Mouse (Mus musculus): Measurements from ENCODE around the gene Coro6. TPM values are rescaled to one million over a fixed set of nuclear protein-coding genes. Genes with fewer than 3 reads are reported as not detected.

The Coro6 gene
- polyA plus RNA-seq, 1 experiment, result 0.02 TPM

DNA sequence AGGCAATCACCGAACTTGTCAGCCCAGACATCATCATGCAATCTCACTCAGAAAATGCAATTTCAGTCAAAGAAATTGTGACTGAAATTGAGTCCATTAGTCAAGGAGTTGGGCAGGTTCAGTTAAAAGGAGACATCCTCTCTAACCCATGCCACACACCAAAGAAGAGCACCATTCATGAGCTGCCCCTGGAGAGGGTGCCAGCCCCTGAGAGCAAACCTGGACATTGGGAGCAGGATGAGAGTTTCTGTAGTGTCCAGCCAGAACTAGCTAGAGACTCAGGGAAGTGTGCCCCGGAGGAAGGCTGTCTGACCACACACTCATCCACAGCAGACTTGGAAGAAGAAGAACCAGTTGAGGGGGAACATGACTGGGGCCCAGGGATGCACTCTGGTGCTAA is 8.8 kb upstream of the Coro6 start:
- TF ChIP-seq GATA1 (IDR thresholded peaks at IDR 0.05; ENCODE audit: low read length), result no peak

GRCm38 (mm10) chr11:77455770-77456510 is 6.3 kb upstream of the Coro6 start:
- TF ChIP-seq GATA1 (IDR thresholded peaks at IDR 0.05; ENCODE audit: low read length), result no peak

DNA sequence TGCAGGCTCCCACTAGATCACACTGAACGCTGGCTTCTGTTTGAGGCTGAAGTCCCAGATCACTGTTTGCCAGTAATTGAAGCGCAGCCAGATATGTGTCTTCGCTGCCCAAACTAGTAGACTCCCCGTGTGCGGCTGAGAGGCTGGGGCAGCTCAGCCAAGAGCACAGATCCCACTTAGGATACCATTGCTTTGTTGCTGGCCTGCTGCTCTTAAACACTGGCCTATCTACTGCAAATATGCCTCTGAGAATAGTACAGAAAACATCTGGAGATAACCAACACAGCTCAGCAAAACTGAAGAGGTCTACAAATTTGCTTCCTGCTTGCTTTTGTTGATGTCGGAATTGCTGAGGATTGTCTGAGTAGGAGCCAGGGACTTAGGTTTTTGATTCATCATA is 5.3 kb upstream of the Coro6 start:
- TF ChIP-seq GATA1 (IDR thresholded peaks at IDR 0.05; ENCODE audit: low read length), result no peak

DNA sequence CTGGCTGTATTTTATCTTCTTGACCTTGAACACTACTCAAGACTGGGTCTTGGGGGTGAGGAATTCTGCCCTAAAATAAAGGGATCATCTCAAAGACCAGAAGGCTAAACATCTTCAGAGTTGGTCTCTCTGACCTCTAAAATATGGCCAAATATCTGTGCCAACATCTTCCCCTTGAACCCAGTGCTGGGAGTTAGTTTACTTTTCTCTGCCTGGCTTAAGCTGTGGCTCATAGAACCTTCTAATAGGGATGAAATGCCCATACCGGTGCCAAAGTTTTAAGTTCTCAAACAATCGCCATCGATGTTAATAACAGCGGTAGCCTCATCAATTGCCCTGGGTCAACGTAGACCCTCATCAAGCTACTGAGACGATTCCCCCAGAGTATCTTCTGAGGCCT is 355 bp upstream of the Coro6 start:
- TF ChIP-seq GATA1 (IDR thresholded peaks at IDR 0.05; ENCODE audit: low read length), result no peak

DNA sequence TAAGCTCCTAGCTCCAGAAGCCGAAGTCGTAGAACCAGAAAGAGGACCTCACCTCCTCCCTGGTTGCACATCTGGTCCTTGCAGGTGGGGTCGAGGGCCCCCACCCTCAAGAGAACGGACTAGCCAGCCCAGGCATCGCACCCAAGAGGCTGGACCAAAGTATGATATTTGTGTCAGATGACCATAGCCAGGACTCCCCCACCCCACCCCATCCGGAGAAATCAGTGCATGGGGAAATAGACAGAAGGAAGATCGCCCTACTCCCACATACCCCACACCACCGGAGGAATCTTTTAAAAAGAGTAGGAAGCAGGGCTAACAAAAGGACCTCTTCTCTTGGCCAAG is 862 bp downstream of the Coro6 start:
- no peak for TF ChIP-seq GATA1 (IDR thresholded peaks at IDR 0.05; ENCODE audit: low read length)

- no peak for TF ChIP-seq GATA1 (IDR thresholded peaks at IDR 0.05; ENCODE audit: low read length)
Observed at GRCm38 (mm10) chr11:77463786-77464185, 1.6 kb downstream of the Coro6 start.

GRCm38 (mm10) chr11:77464684-77465083 is 2.5 kb downstream of the Coro6 start:
- TF ChIP-seq GATA1 (IDR thresholded peaks at IDR 0.05; ENCODE audit: low read length), result no peak

GRCm38 (mm10) chr11:77465111-77465510 is 2.9 kb downstream of the Coro6 start:
- no peak for TF ChIP-seq GATA1 (IDR thresholded peaks at IDR 0.05; ENCODE audit: low read length)

GRCm38 (mm10) chr11:77466544-77466943 is 4.3 kb downstream of the Coro6 start:
- no peak for TF ChIP-seq GATA1 (IDR thresholded peaks at IDR 0.05; ENCODE audit: low read length)

DNA sequence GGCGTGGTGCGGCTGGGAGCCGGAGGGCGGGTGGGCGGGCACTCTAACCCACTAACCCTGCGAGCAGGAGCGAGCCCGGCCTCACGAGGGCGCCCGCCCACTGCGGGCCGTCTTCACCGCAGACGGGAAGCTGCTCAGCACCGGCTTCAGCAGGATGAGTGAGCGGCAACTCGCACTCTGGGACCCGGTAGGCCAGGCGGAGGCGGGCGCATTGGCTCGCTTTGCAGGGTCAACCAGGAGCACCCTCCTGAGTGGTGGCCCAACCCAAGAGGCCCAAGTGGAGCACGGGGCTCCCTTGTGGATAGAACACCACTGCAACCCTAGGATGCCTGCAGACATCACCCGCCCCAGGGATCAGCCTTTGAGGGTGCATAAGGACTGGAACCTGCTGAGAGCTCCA is 4.9 kb downstream of the Coro6 start:
- no peak for TF ChIP-seq GATA1 (IDR thresholded peaks at IDR 0.05; ENCODE audit: low read length)

DNA sequence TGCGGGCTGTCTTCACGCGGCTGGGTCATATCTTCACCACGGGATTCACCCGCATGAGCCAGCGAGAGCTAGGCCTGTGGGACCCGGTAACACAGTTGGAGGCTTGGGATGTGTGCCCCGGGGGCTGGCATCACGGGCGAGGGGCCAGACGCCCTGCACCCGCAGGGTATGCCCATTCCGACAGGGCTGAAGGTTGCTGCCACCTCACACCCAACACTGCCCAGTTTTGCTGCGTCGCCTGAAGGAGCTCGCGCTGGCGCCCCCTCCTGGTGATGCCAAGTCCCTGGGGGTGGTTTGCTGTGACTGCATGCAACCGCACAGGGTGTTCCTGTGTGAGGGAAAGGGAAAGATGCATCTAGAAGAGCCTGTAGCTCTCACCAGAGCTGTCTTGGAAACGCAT is 5.6 kb downstream of the Coro6 start:
- no peak for TF ChIP-seq GATA1 (IDR thresholded peaks at IDR 0.05; ENCODE audit: low read length)

DNA sequence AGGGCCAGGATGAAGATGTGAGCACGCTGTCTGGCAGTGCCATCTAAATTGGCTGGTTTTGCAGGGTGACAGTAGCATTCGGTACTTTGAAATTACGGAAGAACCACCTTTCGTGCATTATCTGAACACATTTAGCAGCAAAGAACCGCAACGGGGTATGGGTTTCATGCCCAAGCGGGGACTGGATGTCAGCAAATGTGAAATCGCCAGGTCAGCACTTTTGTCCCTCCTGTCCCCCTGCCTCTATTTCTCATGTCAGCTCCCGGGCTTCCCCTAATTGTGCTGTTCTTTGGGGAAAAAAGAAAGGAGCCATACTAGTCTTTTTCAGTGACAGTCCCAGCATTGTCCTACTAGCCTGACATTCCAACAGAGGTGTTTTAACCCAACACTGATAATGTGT is 6.2 kb downstream of the Coro6 start:
- no peak for TF ChIP-seq GATA1 (IDR thresholded peaks at IDR 0.05; ENCODE audit: low read length)

GRCm38 (mm10) chr11:77471407-77471806 is 9.2 kb downstream of the Coro6 start:
- no peak for TF ChIP-seq GATA1 (IDR thresholded peaks at IDR 0.05; ENCODE audit: low read length)

DNA sequence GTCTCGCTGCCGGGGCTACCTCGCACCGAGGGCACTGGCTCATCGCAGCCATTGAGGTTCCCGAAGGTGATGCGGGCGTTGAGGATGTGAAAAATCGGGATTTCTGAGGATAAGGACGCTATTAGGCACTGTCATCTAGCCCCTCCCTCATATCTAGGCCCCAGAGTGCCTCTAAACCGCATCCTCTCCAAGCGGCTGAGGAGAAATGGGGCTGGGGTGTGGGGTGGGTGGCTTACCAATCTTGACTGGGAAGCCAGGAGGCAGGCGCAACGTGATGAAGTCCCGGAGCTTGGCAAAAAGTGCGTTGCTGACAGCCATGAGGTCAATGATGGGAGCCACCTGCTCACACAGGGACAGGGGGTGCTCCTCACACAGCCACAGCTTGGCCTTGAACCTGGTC is 10.6 kb downstream of the Coro6 start:
- no peak for TF ChIP-seq GATA1 (IDR thresholded peaks at IDR 0.05; ENCODE audit: low read length)

- TF ChIP-seq GATA1 (IDR thresholded peaks at IDR 0.05; ENCODE audit: low read length), result no peak
Observed at GRCm38 (mm10) chr11:77476216-77476615, 14.0 kb downstream of the Coro6 start.

GRCm38 (mm10) chr11:77476895-77477294 is 14.7 kb downstream of the Coro6 start:
- TF ChIP-seq GATA1 (IDR thresholded peaks at IDR 0.05; ENCODE audit: low read length), result no peak

GRCm38 (mm10) chr11:77483043-77483442 is 20.8 kb downstream of the Coro6 start:
- TF ChIP-seq GATA1 (IDR thresholded peaks at IDR 0.05; ENCODE audit: low read length), result no peak
